Mouse (Mus musculus) forebrain, embryonic 14.5 days (tissue): ENCODE measurements around the gene Olfr659. TPM values are rescaled to one million over a fixed set of nuclear protein-coding genes. Genes with fewer than 3 reads are reported as not detected.
A peak's percentile ranks its signal among the peaks of the same experiment; 100 is the strongest.

ENCODE experiments used
- ATAC-seq: fragments of 200-750 bp; cut with Nextera tagmentation; 2 replicates; pipeline ENCODE4 v1.8.0; 2017; ENCODE audit warnings: mild to moderate bottlenecking, moderate library complexity
- DNase-seq: peaks from one replicate; pipeline ENCODE4 v3.0.0-alpha.2; 2015; ENCODE audit warnings: low spot score
- H3K27ac ChIP-seq: fragments of 300-500 bp; sonication (generic); 2 replicates; pipeline ENCODE4 v1.5.1; 2014; ENCODE audit warnings: low read depth, mild to moderate bottlenecking, control low read depth, low read length, moderate library complexity
- H3K27me3 ChIP-seq: fragments of 300-500 bp; sonication (generic); replicated peaks from 2 replicates; pipeline ENCODE4 v1.6.1; 2014; ENCODE audit warnings: low read length, control low read depth, mixed read lengths; ENCODE audit not compliant: control insufficient read depth, insufficient read depth
- H3K36me3 ChIP-seq: fragments of 300-500 bp; sonication (generic); 2 replicates; pipeline ENCODE4 v1.6.1; 2014; ENCODE audit warnings: low read length, control low read depth; ENCODE audit not compliant: control insufficient read depth, insufficient read depth
- H3K4me1 ChIP-seq: fragments of 300-500 bp; sonication (generic); 2 replicates; pipeline ENCODE4 v1.6.1; 2014; ENCODE audit warnings: antibody characterized with exemption, low read length, control low read depth; ENCODE audit not compliant: control insufficient read depth, insufficient read depth
- H3K4me2 ChIP-seq: fragments of 300-500 bp; sonication (generic); 2 replicates; pipeline ENCODE4 v1.6.1; 2014; ENCODE audit warnings: mild to moderate bottlenecking, control low read depth, low read length
- H3K4me3 ChIP-seq: fragments of 300-500 bp; sonication (generic); 2 replicates; pipeline ENCODE4 v1.5.1; 2014; ENCODE audit warnings: low read depth, low read length, control low read depth
- H3K9ac ChIP-seq: fragments of 300-500 bp; sonication (generic); 2 replicates; pipeline ENCODE4 v1.6.1; 2014; ENCODE audit warnings: mild to moderate bottlenecking, low read length, control low read depth, moderate library complexity
- H3K9me3 ChIP-seq: fragments of 300-500 bp; sonication (generic); replicated peaks from 2 replicates; pipeline ENCODE4 v1.6.1; 2016; ENCODE audit warnings: low read length, control low read depth, mixed read lengths; ENCODE audit not compliant: control insufficient read depth
- WGBS: fragments of 180-500 bp; shearing (Covaris S2); extraction: QIAGEN DNeasy Blood & Tissue Kit; methylation state at CpG from one replicate; pipeline ENCODE4 v1.1.7; 2014; 5-methylcytosine and 5-hydroxymethylcytosine counted together
- polyA plus RNA-seq: library from polyadenylated mRNA; unstranded; fragments of >200 nt; fragmentation: Nextera tagmentation; extraction: Ambion mirVana; gene quantifications from 2 replicates; pipeline ENCODE4 v1.2.1, GENCODE M21; 2014

Olfr659 gene
- polyA plus RNA-seq, result not detected in 2 replicates

DNA sequence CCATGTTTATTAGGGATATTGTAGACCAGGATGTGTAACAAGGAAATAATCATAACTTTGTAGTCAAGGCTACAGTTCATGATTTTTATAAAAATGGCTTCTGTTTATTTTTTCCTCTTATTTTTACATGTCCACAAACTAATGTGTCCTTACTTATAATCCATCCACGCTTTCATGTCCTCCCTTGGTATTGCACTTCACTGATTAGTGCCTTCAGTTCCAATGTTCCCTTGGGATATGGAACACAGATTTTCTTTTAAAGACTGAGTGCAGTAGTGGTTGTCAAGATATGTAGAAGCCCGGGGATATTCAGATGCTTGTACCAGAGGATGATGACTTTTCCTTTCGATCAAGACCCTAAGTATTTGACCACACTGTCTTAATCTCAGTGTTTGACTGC, at the start of gene Olfr659:
Gene Olfr659, plus strand, starts transcription at position 301 of the 400 bp plus-strand sequence.
- H3K9ac ChIP-seq, result no peak within 1 kb of the TSS
- no peak for ATAC-seq
- 86% methylated on average over 3 of the region's 3 CpGs for WGBS
- no peak for DNase-seq
- no peaks in the 10 kb centered on the region for H3K4me1 ChIP-seq
- H3K4me3 ChIP-seq, result no peak within 1 kb of the TSS
- H3K4me2 ChIP-seq, result no peak within 1 kb of the TSS
- no peak within 1 kb of the TSS for H3K27ac ChIP-seq
- H3K36me3 ChIP-seq, result no peaks in the 10 kb centered on the region
- no peaks in the 10 kb centered on the region for H3K27me3 ChIP-seq
- H3K9me3 ChIP-seq, result no peaks in the 10 kb centered on the region

DNA sequence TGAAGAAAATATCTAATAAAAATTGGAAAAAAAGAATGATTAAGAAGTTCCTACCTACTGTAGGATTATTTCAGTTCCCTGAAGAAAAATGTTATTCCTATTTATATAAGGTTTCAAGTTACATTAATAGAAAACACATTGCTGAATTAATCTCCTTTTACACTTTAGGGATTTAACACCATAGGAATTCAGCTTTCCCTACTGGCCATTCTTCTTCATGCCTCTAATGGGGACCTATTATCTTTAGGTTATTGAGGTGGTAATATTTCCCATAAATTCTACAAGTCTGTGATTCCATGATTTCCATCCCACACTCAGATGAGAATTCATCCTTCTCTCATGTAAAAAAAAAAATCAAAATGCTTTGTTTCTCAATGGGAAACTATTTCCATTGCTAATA, 42.1 kb upstream of the Olfr659 start, which contains the start of gene Olfr657:
Gene Olfr657, plus strand, starts transcription at position 301 of the 400 bp plus-strand sequence.
- no peak within 1 kb of the TSS for H3K4me2 ChIP-seq
- H3K9ac ChIP-seq, result no peak within 1 kb of the TSS
- H3K9me3 ChIP-seq, result 0 out of 2 replicates have a peak, but pooled peaks cover 3% of the 10 kb centered on the region
- H3K36me3 ChIP-seq, result no peaks in the 10 kb centered on the region
- ATAC-seq (no peak), DNase-seq (no peak)
- H3K4me1 ChIP-seq, result no peaks in the 10 kb centered on the region
- no peak within 1 kb of the TSS for H3K27ac ChIP-seq
- no peaks in the 10 kb centered on the region for H3K27me3 ChIP-seq
- H3K4me3 ChIP-seq, result no peak within 1 kb of the TSS

DNA sequence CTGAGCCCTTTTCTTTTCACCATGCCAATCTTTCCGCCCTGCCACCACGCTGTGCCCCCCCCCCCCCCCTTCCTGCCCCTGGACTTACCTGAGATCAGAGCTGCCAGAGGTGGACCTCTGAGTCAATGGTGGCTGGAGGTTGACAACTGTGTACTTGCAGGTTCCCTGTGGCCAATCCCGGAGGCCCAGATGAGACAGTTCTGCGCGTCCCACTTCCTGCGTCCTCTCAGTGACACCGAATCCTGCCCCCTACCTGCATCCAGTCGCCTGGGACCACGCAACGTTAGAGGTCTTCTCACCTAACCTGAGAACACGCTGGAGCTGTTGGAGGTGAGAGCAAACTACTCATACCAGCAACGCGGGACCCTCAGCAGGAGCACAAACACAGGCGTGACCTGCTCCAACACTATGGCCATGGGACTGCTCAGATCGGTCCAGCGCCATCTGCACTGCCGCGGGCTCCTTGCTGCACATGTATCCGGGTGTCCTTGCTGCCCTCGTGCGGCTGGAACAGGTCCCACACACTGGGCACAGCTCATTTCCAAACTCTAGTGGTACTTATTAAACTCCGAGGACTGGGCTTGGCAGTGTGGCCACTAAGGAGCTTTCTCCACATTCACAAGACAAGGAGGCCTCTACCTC, 19.6 kb upstream of the Olfr659 start, which contains the start of gene Olfr658:
Gene Olfr658, minus strand, starts transcription at position 465 of the 642 bp plus-strand sequence.
- Histone ChIP-seq H3K4me1 (no peaks in the 10 kb centered on the region), H3K27me3 (no peaks in the 10 kb centered on the region), H3K36me3 (no peaks in the 10 kb centered on the region), H3K9me3 (no peaks in the 10 kb centered on the region), H3K27ac (no peak within 1 kb of the TSS), H3K9ac (peak within 1 kb of the TSS; percentile 35), H3K4me2 (peak within 1 kb of the TSS; percentile 44), H3K4me3 (peak within 1 kb of the TSS; percentile 21)
- WGBS, result 32% methylated on average over 22 of the region's 22 CpGs
- peak; percentile 53 for DNase-seq
- ATAC-seq, result peak; percentile 94

DNA sequence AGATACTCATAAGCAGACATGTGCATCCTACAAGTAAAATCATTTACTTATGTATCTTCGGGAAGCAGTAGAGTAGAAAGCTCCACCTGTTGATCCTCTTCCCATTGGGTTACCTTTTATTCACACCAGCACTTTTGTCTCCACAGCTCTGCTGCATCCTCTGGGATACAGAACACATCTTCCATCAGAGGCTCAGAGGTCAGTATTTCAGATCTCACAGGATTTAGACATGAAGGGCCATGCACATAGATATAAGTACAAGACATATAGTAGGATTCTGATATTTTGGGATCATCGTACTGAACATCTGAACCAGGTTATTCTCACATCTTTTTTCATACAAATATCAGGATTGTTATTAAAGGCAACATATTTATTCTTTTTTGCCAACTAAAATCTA, 19.6 kb downstream of the Olfr659 start, which contains the start of gene Olfr661:
Gene Olfr661, plus strand, starts transcription at position 301 of the 400 bp plus-strand sequence.
- DNase-seq, result no peak
- Histone ChIP-seq H3K27me3 (no peaks in the 10 kb centered on the region), H3K36me3 (no peaks in the 10 kb centered on the region), H3K4me3 (no peak within 1 kb of the TSS), H3K9me3 (no peaks in the 10 kb centered on the region), H3K4me1 (no peaks in the 10 kb centered on the region), H3K27ac (no peak within 1 kb of the TSS), H3K9ac (no peak within 1 kb of the TSS), H3K4me2 (no peak within 1 kb of the TSS)
- WGBS, result 94% methylated on average over 2 of the region's 2 CpGs
- ATAC-seq, result no peak

Other genes starting within 250 kb of the Olfr659 start
- gene Trim30a, start 201.6 kb upstream of the Olfr659 start, polyA plus RNA-seq, result 0.51 and 0.63 TPM in 2 replicates
- gene Trim30d, start 158.9 kb upstream of the Olfr659 start, polyA plus RNA-seq, result 0.21 and 0.37 TPM in 2 replicates
- gene Olfr651, start 116.6 kb upstream of the Olfr659 start, polyA plus RNA-seq, result not detected in 2 replicates
- not detected in 2 replicates for gene Olfr652, start 105.9 kb upstream of the Olfr659 start, polyA plus RNA-seq
- not detected in 2 replicates for gene Olfr653, start 89.4 kb upstream of the Olfr659 start, polyA plus RNA-seq
- not detected in 2 replicates for gene Olfr654, start 79.7 kb upstream of the Olfr659 start, polyA plus RNA-seq
- gene Olfr655, start 65.0 kb upstream of the Olfr659 start, polyA plus RNA-seq, result not detected in 2 replicates
- gene Olfr656, start 52.8 kb upstream of the Olfr659 start, polyA plus RNA-seq, result not detected in 2 replicates
- gene Olfr657, start 42.0 kb upstream of the Olfr659 start, polyA plus RNA-seq, result not detected in 2 replicates
- gene Olfr658, start 19.4 kb upstream of the Olfr659 start, polyA plus RNA-seq, result 0.08 and 0.21 TPM in 2 replicates
- gene Olfr661, start 19.7 kb downstream of the Olfr659 start, polyA plus RNA-seq, result not detected in 2 replicates
- gene Usp17le, start 110.7 kb downstream of the Olfr659 start, polyA plus RNA-seq, result not detected in 2 replicates
- gene Usp17lb, start 175.8 kb downstream of the Olfr659 start, polyA plus RNA-seq, result not detected in 2 replicates
- not detected in 2 replicates for gene Usp17la, start 190.3 kb downstream of the Olfr659 start, polyA plus RNA-seq
- not detected in 2 replicates for gene Olfr665, start 211.3 kb downstream of the Olfr659 start, polyA plus RNA-seq
- gene Olfr666, start 229.2 kb downstream of the Olfr659 start, polyA plus RNA-seq, result not detected in 2 replicates